Mouse (Mus musculus): Measurements from ENCODE around the gene Mroh2a. TPM values are rescaled to one million over a fixed set of nuclear protein-coding genes. Genes with fewer than 3 reads are reported as not detected.

Gene Mroh2a
- polyA plus RNA-seq, 1 experiment, result 0.14 TPM

- no peak for DNase-seq (ENCODE audit: low read depth, low spot score)
- 67% methylated on average over 9 of the region's 9 CpGs for WGBS
Measured at GRCm38 (mm10) chr1:88301121-88302014, 74.6 kb downstream of the Mroh2a start.

- 62% methylated on average over 14 of the region's 14 CpGs for WGBS
- no peak for DNase-seq (ENCODE audit: low read depth, low spot score)
Measured at GRCm38 (mm10) chr1:88302057-88302740, 75.4 kb downstream of the Mroh2a start.

- DNase-seq (ENCODE audit: low read depth, low spot score), result no peak
- WGBS, result 61% methylated on average over 6 of the region's 6 CpGs
Measured at GRCm38 (mm10) chr1:88303762-88304161, 77.0 kb downstream of the Mroh2a start.

- no peak for DNase-seq (ENCODE audit: low read depth, low spot score)
- 57% methylated on average over 8 of the region's 8 CpGs for WGBS
Measured at GRCm38 (mm10) chr1:88304261-88304985, 77.6 kb downstream of the Mroh2a start.

GRCm38 (mm10) chr1:88305018-88305795 lies 78.4 kb downstream of the Mroh2a start:
- no peak for DNase-seq (ENCODE audit: low read depth, low spot score)
- 40% methylated on average over 6 of the region's 6 CpGs for WGBS

- no peak for DNase-seq (ENCODE audit: low read depth, low spot score)
Measured at GRCm38 (mm10) chr1:88306543-88306942, 79.8 kb downstream of the Mroh2a start.

GRCm38 (mm10) chr1:88307180-88307579 lies 80.4 kb downstream of the Mroh2a start:
- DNase-seq (ENCODE audit: low read depth, low spot score), result no peak
- WGBS, result 64% methylated on average over 12 of the region's 12 CpGs

More at GRCm38 (mm10) chr1:88306543-88306942, 79.8 kb downstream of the Mroh2a start:
- WGBS, result 58% methylated on average over 1 of the region's 1 CpGs

- DNase-seq (ENCODE audit: low read depth, low spot score), result no peak
- 45% methylated on average over 2 of the region's 2 CpGs for WGBS
Measured at GRCm38 (mm10) chr1:88309020-88309419, 82.2 kb downstream of the Mroh2a start.

GRCm38 (mm10) chr1:88309905-88310304 lies 83.1 kb downstream of the Mroh2a start:
- DNase-seq (ENCODE audit: low read depth, low spot score), result no peak
- WGBS, result 50% methylated on average over 3 of the region's 3 CpGs

GRCm38 (mm10) chr1:88310349-88310748 lies 83.6 kb downstream of the Mroh2a start:
- WGBS, result 62% methylated on average over 3 of the region's 3 CpGs

More at GRCm38 (mm10) chr1:88310349-88310748, 83.6 kb downstream of the Mroh2a start:
- no peak for DNase-seq (ENCODE audit: low read depth, low spot score)

Other genes starting within 250 kb of the Mroh2a start
- gene Usp40, start 218.4 kb upstream of the Mroh2a start, polyA plus RNA-seq (2012; rRNA removed), result 6.0 and 10.4 TPM in 2 replicates
- 0.24 and 0.67 TPM in 2 replicates for gene Ugt1a10, start 171.6 kb upstream of the Mroh2a start, polyA plus RNA-seq (2012; rRNA removed)
- gene Ugt1a9, start 156.2 kb upstream of the Mroh2a start, polyA plus RNA-seq (2012; rRNA removed), result 0.17 and 1.1 TPM in 2 replicates
- not detected in 2 replicates for gene Ugt1a8, start 139.2 kb upstream of the Mroh2a start, polyA plus RNA-seq (2012; rRNA removed)
- gene Ugt1a7c, start 131.9 kb upstream of the Mroh2a start, polyA plus RNA-seq (2012; rRNA removed), result 12.4 and 34.3 TPM in 2 replicates
- 2.2 and 3.1 TPM in 2 replicates for gene Ugt1a6b, start 123.7 kb upstream of the Mroh2a start, polyA plus RNA-seq (2012; rRNA removed)
- gene Ugt1a6a, start 92.2 kb upstream of the Mroh2a start, polyA plus RNA-seq (2012; rRNA removed), result 3.0 and 4.2 TPM in 2 replicates
- 0.59 TPM in 1 of 2 replicates, not detected in the other for gene Ugt1a5, start 61.0 kb upstream of the Mroh2a start, polyA plus RNA-seq (2012; rRNA removed)
- 0.27 and 0.43 TPM in 2 replicates for gene Ugt1a2, start 26.4 kb upstream of the Mroh2a start, polyA plus RNA-seq (2012; rRNA removed)
- 2.9 and 4.5 TPM in 2 replicates for gene Dnajb3, start 21.2 kb upstream of the Mroh2a start, polyA plus RNA-seq (2012; rRNA removed)
- 64.4 and 146 TPM in 2 replicates for gene Ugt1a1, start 15.0 kb upstream of the Mroh2a start, polyA plus RNA-seq (2012; rRNA removed)
- gene Hjurp, start 50.6 kb downstream of the Mroh2a start, polyA plus RNA-seq (2012; rRNA removed), result 36.1 and 87.6 TPM in 2 replicates
- not detected in 2 replicates for gene Trpm8, start 50.7 kb downstream of the Mroh2a start, polyA plus RNA-seq (2012; rRNA removed)
- 0.09 TPM in 1 of 2 replicates, not detected in the other for gene Spp2, start 180.0 kb downstream of the Mroh2a start, polyA plus RNA-seq (2012; rRNA removed)

Data from large intestine, adult 2 months (tissue).